Mouse (Mus musculus) CD4-positive, CD25-positive, alpha-beta regulatory T cell, adult 2 months (primary cell): Measurements from ENCODE around the gene Mapt.

Experiments
- DNase-seq: peaks from one replicate; pipeline ENCODE4 v3.0.0-alpha.2; 2012; ENCODE audit warnings: low read depth, low spot score

Mapt gene

GRCm38 (mm10) chr11:104315703-104316102, 84.5 kb downstream of the Mapt start:
- DNase-seq: peak; percentile 93

GRCm38 (mm10) chr11:104316685-104317400, 85.7 kb downstream of the Mapt start:
- no peak for DNase-seq

- no peak for DNase-seq
Measured at GRCm38 (mm10) chr11:104317631-104318030, 86.4 kb downstream of the Mapt start.

GRCm38 (mm10) chr11:104318940-104319781, 88.0 kb downstream of the Mapt start:
- DNase-seq: peak; percentile 17

- DNase-seq: no peak
Measured at GRCm38 (mm10) chr11:104320511-104320910, 89.3 kb downstream of the Mapt start.

GRCm38 (mm10) chr11:104322142-104322541, 91.0 kb downstream of the Mapt start:
- DNase-seq: no peak

- DNase-seq: no peak
Measured at GRCm38 (mm10) chr11:104327462-104327861, 96.3 kb downstream of the Mapt start.

- no peak for DNase-seq
Measured at GRCm38 (mm10) chr11:104327946-104328345, 96.8 kb downstream of the Mapt start.

GRCm38 (mm10) chr11:104329185-104329926, 98.2 kb downstream of the Mapt start:
- DNase-seq: no peak

- DNase-seq: no peak
Measured at GRCm38 (mm10) chr11:104330151-104330550, 99.0 kb downstream of the Mapt start.

GRCm38 (mm10) chr11:104331208-104331607, 100.0 kb downstream of the Mapt start:
- no peak for DNase-seq

GRCm38 (mm10) chr11:104332105-104332504, 100.9 kb downstream of the Mapt start:
- no peak for DNase-seq

GRCm38 (mm10) chr11:104334115-104334514, 102.9 kb downstream of the Mapt start:
- DNase-seq: no peak

- no peak for DNase-seq
Measured at GRCm38 (mm10) chr11:104334946-104335345, 103.8 kb downstream of the Mapt start.

GRCm38 (mm10) chr11:104346931-104347330, 115.7 kb downstream of the Mapt start:
- DNase-seq: peak; percentile 50

GRCm38 (mm10) chr11:104361790-104362189, 130.6 kb downstream of the Mapt start:
- DNase-seq: peak; percentile 78

GRCm38 (mm10) chr11:104362704-104363103, 131.5 kb downstream of the Mapt start:
- no peak for DNase-seq

GRCm38 (mm10) chr11:104363823-104364600, 132.8 kb downstream of the Mapt start:
- no peak for DNase-seq

- no peak for DNase-seq
Measured at GRCm38 (mm10) chr11:104367486-104368190, 136.4 kb downstream of the Mapt start.

GRCm38 (mm10) chr11:104376291-104376690, 145.1 kb downstream of the Mapt start:
- DNase-seq: no peak

GRCm38 (mm10) chr11:104379635-104380034, 148.4 kb downstream of the Mapt start:
- peak; percentile 61 for DNase-seq
